Mouse (Mus musculus): Measurements from ENCODE around the gene Pik3cd.
A peak's percentile ranks its signal among the peaks of the same experiment; 100 is the strongest.

Pik3cd gene

DNA sequence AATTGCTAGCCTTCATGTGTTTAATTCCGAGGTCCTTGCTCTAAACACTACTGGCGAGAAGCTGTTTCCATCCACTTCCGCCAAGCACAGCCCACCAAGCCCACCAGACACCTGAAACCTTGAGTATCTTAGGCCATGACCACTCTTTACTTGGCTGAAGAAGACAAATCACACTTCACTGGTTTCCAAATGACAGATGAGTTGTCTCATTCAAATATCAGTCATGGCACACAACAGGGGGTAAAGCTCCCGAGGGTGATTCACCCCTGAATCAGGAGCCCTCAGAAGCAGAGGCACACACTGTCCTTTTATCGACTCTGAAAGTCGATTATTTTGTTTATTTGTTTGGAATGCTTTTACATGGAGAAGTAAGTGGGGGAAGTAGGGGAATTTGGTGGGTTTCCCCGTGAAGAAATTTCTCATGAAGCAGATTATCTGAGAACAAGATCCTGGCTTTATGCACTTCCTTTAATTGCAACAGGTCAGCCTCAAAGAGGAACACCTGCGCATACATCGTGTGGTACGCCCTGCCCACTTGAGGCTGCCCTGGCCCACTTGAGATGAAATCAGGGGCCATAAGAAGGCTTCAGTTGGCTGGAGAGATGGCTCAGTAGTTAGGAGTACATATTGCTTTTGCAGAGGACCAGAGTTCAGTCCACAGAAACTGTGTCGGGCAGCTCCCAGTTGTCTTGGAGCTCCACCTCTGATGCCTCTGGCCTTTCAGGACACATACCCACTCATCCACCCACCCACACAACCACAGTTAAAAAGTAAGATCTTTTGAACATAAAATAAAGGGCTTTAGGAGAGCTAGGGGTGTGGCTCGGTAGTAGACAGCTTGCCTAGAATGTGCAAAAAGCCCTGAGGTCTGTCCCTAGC lies 12.3 kb downstream of the Pik3cd start:
- DNase-seq (ENCODE audit: low spot score): no peak

DNA sequence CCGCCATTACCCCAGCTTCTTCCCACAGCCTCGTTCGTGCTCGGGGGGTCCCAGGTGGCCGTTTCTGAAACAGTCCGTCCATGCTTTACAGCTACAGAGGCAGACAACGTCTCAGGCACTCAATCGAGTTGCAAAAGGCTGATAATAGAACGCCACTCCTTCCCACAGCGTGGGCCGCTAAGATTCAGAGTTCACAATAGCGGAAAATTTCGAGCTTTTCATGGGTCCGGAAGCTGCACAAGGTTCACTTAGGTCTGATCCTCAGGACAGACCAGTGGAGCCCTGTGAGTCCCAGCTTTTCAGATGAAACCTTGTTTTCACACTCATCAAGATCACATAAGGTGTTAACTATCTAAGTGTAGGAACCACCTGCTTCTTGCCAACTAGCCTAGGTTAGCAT lies 13.5 kb downstream of the Pik3cd start:
- DNase-seq (ENCODE audit: low spot score): no peak

DNA sequence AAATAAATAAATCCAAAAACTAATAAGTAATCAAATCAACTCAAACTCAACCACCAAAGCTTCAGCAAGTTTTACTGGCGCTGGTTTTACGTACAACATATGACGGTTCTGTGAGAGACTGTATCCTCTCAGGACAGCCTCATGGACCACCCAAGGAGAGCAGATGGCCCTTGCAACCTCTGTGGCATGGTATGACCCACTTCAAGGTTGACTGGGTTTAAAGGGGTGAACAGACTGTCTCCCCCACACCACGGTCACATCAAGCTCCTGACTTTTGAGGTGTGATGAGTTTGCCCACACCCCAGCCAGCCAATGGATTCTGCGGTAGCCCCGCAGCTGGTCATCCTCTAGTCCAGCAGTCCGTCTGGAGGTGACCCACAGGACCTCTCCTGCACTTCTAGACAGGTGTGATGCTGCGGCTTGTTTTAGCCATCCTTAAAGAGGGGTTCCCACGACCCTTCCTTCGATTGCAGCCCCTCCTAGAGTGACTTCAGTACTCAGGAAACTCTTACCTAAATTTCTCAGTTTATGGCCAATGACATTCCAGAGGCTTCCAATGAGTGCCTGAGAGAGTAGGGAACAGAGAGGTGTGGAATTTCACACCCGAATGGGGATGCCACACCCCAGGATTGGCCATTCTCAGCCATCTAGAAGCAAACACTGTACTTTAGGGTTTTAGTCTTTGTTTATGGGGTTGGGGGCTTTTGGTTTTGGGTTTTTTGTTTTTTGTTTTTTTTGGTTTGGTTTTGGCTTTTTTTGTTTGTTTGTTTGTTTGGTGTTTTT lies 17.3 kb downstream of the Pik3cd start:
- no peak for DNase-seq (ENCODE audit: low spot score)

DNA sequence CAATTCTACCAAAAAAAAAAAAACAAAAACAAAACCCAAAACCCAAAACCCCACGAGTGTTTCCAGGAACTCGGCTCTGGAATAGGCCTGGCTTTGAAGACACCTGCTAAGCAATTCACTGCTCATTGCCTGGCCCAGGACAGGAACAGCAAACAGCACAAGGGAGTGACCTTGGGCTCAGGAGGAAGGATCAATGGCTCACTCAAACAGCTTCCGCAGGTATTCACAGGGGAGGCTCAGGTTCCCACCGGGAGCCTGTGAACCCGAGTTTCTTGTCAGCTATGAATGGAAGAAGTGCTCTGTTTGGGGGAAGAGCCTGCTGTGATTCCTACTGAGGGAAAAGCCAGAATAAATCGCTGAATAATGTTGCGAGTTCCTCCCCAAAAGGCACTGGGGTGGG lies 18.5 kb downstream of the Pik3cd start:
- DNase-seq (ENCODE audit: low spot score): no peak

DNA sequence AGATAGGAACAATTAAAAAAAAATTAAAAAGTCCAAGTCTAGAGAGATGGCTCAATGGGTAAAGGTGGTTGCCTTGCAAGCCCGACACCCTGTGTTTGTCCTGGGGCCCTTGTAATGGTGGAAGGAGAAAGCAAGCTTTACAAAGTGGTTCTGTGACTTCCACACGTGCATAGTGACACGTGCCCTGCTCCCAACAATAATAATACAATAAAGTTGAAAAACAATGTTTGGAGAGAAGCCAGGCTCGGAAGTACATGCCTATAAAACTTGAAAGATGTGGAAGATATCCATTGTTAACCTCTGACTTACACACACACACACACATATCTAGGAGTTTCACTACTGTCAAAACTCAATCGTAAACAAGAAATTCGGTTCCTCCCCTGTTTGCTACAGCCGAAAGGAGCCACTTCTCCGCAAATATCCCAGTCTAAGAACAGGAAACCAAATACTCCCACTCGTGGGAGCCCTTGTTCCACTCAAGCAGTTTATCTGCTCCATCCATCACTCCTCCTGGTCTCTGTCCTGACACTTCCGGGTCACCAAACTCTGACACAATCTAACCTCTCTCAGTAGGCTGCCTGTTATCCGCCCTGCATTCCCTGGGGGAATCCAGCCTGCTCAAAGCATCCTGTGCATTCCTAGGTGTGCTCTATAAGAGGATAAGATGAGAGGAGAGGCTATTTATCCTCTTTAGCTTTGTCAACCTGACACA lies 23.2 kb downstream of the Pik3cd start:
- DNase-seq (ENCODE audit: low spot score): no peak

DNA sequence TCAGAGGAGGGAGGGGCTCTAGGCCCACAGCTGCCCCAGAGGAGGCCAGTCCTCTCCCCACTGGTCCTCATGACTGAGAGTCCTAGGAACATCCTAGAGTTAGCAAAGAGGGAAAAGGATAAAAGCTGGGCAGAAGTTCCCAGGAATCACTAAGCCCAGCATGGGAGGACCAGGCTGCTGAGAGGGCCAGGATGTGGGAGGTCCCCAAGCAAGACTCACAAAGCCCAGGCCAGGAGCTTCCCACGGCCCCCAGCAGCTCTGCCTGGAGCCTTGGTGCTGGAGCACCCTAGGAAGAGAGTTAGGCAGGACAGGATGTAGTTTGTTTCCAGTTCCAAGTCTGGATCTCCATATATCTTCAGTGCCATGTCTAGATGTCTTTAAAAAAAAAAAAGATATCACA lies 24.4 kb downstream of the Pik3cd start:
- DNase-seq (ENCODE audit: low spot score): no peak

DNA sequence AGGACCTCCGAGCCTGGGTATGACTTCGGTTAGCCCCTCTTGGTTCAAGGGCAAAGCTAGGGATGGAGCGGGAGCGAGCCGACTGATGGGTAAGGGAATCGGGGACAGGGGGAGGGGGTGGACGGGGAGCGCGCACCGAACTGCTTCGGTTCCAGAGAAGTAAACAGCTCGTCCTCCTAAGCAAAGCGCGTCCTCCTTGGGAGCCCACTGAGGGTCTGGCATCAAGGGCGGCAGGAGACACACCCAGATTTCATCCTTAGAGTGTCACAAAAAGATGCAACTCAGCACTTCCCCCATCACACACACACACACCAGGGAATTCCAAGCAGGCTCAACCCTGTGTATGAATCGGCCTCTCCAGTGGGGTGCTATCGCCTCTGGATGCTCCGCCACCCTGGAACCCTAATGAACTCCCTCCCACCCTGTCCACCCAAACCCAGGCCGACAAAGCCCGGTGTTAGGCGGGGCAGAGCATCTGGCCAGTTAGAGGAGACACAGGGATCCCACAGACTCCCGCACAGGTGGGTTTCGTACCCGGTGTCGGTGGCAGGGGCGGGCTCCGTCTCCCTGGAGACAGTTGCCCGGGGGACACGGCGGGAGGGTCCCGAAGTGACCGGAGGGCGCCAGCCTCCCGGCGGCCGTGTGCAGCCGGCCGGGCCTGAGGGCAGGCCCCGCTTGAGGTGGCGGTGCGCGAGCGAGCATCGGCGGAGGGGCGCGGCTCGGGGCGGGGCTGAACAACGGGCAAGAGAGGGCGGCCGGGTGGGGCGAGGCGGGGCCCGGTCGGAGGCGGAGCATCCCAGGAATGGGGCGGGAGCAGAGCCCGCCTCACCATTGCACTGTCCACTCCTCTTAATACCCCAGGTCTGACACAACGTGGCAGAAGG lies 26.8 kb downstream of the Pik3cd start:
- DNase-seq (ENCODE audit: low spot score): peak; percentile 32

DNA sequence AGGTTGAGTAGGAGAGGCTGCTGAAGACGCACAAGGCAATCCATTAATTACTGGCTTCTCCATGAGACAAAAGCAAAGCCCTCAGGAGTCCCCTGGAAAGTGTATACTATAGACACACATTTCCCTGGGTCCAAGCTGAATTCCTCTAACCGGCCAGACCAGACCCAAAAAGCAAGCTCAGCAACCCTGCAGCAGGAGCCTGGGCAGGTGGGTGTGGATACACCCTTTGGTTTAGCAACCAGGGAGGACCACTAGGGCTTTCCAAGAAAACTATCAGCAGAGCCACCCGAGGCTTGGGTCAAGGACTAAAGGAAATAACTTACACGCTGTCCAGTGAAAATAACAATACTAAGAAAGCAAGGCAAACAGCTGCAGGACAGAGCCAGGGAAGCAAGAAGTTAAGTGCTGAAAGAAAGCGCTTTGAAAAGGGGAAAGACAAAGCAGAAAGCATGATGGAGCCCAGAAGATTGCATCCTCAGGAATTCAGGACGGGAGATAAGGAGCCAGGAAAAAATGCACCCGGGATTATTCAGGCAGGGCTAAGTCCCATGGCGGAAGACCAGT lies 27.5 kb downstream of the Pik3cd start:
- DNase-seq (ENCODE audit: low spot score): no peak

DNA sequence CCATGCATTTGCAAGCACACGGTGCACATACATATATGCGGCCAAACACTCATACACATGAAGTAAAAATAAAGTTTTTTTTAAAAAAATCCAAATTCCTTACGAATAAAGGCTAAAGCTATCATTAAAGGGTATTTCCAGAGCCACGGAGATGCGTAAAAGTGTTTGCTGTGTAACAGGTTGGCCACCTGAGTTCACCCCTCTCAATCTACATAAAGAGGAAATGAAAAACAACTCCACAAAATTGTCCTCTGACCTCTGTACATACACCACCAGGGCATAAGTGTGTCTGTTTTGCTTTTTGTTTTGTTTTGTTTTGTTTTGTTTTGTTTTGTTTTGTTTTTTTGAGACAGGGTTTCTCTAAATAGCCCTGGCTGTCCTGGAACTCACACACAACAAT lies 29.6 kb downstream of the Pik3cd start:
- no peak for DNase-seq (ENCODE audit: low spot score)

DNA sequence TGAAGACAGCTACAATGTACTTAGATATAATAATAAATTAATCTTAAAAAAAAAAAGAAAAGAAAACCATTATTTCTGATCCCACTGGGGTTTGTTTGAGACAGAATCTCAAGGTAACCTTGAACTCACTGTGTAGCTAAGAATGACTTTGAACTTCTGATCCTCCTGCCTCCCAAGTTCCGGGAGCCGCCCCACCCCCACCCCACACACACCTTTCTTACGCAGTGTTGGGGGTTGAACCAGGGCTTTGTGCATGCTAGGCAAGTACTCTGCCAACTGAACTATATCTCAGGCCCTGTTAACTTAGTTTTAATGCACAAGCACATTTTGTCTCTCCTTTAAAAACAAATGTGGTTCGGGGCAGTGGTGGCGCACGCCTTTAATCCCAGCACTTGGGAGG lies 31.2 kb downstream of the Pik3cd start:
- no peak for DNase-seq (ENCODE audit: low spot score)

DNA sequence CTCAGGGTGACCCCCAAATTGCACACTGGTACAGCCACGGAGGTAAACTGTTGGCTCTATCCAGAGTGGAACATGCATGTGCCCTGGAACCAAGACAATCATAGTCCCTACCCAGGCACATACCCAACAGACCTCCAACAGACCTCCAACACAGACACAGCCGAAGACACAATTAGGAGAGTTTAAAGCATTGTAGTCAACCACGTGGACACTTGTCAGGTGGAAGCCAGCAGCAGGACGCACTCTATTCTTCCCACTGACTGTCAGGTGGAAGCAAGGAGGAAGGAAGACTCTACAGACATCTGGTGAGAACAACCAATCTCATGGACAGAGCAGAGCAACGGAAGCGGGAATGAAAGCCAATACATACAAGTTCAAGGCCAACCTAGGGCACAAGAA lies 36.7 kb downstream of the Pik3cd start:
- DNase-seq (ENCODE audit: low spot score): no peak

DNA sequence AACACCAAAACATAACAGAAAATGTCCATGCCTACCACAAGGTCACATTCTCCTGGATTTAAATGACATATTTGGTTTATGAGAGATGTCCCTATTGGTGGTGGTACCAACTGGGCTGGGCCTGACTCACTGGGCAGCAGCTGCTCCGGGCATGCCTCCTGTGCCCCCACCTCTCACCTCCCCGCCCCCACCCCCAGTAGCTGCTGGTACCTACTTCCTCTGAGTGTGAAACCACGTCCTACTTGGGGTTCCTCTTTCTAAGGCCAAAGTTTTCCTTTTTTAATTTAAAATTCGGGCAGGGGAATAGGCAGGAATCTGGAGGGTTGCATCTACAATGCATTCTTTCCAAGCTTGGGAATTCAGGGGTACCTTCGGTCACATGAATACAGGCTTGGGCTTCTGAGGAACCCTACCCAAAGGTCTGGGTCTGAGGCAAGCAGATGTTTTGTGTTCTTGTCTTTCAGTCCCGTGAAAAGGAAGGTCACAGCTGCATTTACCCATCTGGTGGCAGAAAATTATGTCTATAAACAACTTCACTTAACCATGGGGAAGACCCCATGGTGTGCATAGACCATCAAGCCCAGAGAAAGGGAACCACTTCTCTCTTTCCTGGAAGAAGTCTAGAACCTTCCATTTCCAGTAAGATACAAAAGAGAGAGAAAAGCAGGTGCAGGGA lies 37.2 kb downstream of the Pik3cd start:
- DNase-seq (ENCODE audit: low spot score): no peak

DNA sequence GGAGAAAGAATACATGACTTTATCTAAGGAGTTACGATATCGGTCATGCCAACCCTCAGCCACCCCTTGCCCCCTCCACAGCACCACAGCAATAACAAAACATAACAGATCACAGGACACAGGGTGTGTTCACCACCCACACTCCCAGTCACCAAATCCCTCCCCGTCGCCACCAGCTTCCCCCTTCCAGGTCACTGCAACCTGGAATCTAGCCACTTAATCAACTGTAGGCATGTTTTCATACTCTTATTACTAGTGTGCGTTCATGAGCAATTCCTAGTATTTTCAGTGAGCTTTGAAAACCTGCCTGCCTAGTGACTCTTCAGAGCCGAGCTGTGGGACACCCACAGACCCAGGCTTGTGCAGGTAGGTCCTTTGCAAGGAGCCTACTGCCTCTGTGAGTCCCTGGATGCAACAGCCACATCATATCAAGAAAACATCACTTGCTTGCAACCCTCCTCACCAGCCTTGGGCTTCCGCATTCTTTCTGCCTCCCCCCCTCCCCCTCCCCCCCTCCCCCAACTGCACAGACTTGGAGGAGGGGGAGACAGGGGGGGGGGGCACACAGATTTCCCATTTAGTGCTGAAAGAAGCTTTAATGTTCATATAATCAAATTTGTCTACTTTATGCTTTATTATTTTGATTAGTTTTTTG lies 38.4 kb downstream of the Pik3cd start:
- no peak for DNase-seq (ENCODE audit: low spot score)

DNA sequence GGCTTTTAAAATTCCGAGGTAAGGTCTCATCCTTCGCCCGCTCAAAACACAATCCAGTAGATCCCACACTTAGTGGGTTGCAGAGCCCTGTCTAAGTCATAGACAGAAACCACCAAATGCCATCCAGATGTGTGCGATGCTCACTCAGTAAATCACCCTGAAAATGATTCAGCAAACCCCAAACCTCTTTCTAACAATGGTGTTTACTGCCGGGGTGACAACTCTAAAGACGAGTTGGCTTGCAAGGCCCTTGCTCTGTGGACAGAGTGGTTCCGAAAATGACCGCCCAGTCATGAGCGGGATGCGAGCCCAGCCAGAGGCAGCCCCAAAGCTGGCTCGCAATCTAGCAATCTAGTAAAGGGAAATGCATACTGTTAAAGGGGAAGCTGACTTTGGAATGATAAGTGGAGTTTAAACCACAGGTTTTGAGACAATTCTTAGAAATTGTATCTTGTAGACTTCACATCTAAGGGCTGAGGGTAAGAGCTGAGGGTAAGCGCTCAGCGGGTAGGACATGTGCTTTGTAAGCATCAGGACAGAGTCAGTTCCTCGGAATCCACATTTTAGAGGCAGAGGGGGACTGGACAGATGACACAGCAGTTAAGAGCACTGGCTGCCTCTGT lies 40.3 kb downstream of the Pik3cd start:
- no peak for DNase-seq (ENCODE audit: low spot score)

DNA sequence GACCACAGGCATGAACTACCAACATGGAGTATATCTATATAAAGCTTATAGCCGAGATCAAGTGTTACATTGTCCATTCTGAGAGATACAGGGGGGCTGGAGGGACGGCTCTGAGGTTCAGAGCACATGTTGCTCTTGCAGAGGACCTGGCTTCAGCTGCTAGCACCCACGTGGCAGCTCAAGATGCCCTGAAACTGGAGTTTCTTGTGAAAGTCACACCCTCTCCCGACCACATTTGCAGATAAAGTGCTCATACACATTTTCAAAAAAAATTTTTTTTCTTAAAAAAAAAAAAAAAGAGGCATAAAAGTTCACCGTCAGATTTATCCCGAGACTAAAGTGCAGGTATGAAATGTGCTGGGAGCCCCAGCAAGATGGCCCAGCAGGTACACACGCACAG lies 41.8 kb downstream of the Pik3cd start:
- no peak for DNase-seq (ENCODE audit: low spot score)

DNA sequence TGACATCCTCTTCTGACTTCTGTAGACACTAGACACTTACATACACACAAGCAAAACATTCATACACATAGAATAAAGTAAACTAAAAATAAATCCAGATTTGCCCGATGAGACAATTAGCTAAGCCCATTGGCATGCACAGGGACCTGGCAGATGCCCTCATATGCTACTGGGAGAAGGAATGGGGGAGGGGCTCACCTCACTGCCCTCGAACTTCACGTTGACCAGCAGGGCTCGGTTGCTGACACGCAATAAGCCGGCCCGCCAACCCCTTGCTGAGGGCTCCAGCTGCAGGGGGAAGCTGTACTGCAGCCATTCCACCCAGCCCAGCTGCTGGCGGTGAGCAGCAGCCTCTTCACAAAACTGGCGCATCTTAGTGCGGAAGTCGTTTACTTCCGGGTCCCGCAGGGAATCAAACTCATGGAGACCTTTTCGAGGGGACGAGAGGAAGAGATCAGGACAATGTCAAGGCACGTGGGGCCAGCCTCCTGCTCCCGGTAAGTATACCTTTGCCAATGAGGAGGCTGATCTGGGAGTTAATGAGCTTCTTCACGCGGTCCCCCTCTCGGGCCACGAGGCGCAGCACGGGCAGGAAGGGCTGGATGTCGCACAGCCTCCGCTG lies 42.8 kb downstream of the Pik3cd start:
- no peak for DNase-seq (ENCODE audit: low spot score)

DNA sequence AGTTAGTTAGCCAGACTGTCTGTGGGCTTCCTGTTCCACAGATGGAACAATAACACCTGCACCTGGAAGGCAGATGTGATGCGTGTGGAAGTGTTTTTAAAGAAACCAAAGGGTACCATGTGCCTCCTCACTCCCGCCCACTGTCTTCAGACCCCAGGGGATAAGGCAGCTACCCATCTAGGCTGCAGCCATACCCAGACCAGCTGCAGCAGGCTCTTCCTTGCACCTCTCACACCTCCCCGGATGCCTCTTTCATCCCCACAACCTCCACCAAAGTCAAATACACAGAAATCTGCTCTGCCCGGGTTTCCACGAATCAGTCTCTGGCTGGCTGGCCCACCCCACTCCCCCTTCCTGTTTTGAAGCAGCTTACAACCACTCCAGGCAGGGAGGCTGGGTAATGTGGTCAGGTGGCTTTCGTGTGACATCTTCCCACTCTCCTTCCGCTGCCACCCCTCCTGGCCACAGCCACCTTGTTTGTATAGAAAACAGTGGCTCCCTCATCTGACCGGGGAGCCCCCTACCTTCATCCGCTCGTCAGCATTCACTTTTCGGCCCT lies 44.4 kb downstream of the Pik3cd start:
- DNase-seq (ENCODE audit: low spot score): no peak

DNA sequence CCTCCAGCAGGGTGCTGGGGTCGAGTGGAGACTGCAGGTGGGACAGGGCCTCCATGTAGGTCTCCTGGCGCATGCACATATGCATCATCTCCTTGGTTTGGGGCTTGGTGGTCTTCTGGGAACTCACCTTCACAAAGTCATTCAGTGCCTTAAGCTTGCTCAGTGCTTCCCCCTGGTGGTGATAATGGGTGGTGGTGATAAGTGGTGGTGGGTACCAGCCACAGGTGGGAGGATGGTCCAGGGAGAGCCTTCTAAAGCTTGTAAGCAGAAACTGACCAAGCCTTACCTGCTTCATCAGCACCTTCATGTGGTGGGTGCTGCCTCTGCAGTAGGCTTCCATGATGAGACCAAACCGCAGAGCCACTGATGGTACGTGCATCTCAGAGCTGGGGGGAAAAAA lies 48.1 kb downstream of the Pik3cd start:
- DNase-seq (ENCODE audit: low spot score): no peak

All from urinary bladder, postnatal 10 days (tissue).